Mouse (Mus musculus): Measurements from ENCODE around the gene Myt1l.

DNA sequence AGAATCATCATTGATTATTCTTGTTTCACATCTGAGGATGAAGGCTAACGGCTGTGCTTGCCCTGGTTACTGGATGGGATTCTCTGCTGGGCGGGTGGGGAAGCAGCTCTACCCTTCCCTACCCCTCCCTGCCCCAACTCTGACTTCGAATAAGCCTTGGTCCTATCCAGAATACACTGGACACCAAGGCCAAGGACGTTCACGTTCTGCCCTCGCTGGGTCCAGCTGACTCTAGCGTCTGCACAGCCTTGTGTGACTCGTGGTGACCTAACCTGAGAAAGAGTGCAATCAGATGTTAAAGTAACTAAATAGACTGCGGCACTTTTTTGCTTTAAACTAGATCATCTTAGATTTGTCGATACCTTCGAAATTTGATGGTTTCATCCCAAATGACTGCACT, 393.3 kb downstream of the Myt1l start:
- TF ChIP-seq CTCF (IDR thresholded peaks at IDR 0.05; ENCODE audit: low read depth) (no peak), EP300 (IDR thresholded peaks at IDR 0.05; ENCODE audit: low read depth) (no peak)

All from heart, postnatal 0 days (tissue).